Mouse (Mus musculus) gastrocnemius, adult 8-10 months (tissue): Measurements from ENCODE around the gene Gm4985. TPM values are rescaled to one million over a fixed set of nuclear protein-coding genes. Genes with fewer than 3 reads are reported as not detected.
"Not testable (repeated sequence)": the region's sequence is repeated elsewhere in the genome, so short reads cannot be mapped to it uniquely, and the experiment has no call there.

ENCODE experiments used
- DNase-seq, 2 experiments: peaks; one replicate each; pipeline ENCODE4 v3.0.0; 2022; ENCODE audit warnings: low spot score in 2 of 2
- microRNA-seq: library from miRNA; unstranded; fragments of <30 nt; microRNA quantifications from one replicate; pipeline ENCODE4 v1.2.0, GENCODE M21; 2022
- total RNA-seq, 4 experiments: library from RNA; stranded (reverse); gene quantifications; 2 replicates each; pipeline ENCODE4 v1.2.4; 2022

Gene Gm4985
- not detected for total RNA-seq

DNA sequence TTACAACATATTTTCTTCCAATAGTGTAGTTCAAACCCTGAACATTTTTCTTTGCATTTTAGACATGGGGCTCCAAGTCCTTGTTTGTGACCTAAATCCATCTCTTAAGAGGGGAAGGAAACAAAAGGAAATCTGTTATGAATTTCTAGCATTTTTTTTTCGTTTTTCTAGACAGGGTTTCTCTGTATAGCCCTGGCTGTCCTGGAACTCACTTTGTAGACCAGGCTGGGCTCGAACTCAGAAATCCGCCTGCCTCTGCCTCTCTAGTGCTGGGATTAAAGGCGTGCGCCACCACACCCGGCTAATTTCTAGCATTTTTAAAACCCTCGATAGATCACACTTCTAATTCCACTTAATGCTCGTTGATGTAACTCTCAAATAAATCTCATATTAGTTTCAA lies at the start of gene Gm4985:
Gene Gm4985 (minus strand): TSS at position 101 of the 400 bp plus-strand sequence.
- DNase-seq, result not testable (repeated sequence)

DNA sequence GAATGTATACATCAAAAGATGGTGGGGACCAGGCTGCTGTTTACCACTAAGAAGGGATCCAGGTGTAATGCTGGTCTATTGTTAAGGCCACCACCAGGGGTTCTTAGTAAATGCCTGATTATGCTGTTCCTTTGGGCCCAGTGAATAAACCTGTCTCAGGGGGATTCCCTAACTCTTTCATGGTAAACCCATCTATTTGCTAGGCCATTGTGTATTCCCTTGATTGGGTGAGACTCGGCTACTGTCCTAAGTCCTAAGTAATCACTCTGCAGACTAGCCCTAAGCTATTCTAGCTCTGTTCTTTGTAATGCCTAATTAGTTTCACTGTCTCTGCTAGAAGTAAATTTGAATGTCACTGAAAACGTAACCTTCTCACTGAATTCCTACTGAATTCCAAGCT lies 4.6 kb downstream of the Gm4985 start:
- DNase-seq, result no peak

Small RNA genes lying within 50 kb of the gene (microRNA-seq; reads per million reads assigned to microRNA genes)
- not detected for gene Gm25299

Other genes starting within 250 kb of the Gm4985 start
- not detected for gene Gm4907, start 76.4 kb downstream of the Gm4985 start, total RNA-seq